Mouse (Mus musculus) gastrocnemius, postnatal 4 days (tissue): ENCODE measurements around the gene Ubqln3. TPM values are rescaled to one million over a fixed set of nuclear protein-coding genes. Genes with fewer than 3 reads are reported as not detected.

Source experiments
- DNase-seq, 2 experiments: peaks; one replicate each; pipeline ENCODE4 v3.0.0; 2021 to 2022; ENCODE audit warnings: low spot score in 2 of 2, mixed read lengths in 2 of 2
- long read RNA-seq, 2 experiments: library from polyadenylated mRNA; stranded (forward); transcript quantifications; one replicate each; pipeline ENCODE4 v2.0.0; 2021
- total RNA-seq, 2 experiments: library from RNA; stranded (reverse); gene quantifications; 2 replicates each; pipeline ENCODE4 v1.2.3; 2021

Ubqln3 gene
- total RNA-seq: not detected
- long read RNA-seq, experiment 1: 0 reads
- long read RNA-seq, experiment 2: 0 reads

GRCm38 (mm10) chr7:104143179-104143578 is at the start of gene Ubqln3:
Gene Ubqln3, minus strand, starts transcription at chr7:104143279.
- no peak for DNase-seq

- no peak for DNase-seq
Measured at GRCm38 (mm10) chr7:104191275-104191674, 48.2 kb upstream of the Ubqln3 start.

GRCm38 (mm10) chr7:104183292-104183691 is 40.2 kb upstream of the Ubqln3 start, which contains the start of gene Olfr648:
Gene Olfr648, minus strand, starts transcription at chr7:104183392.
- DNase-seq: no peak

- DNase-seq: no peak
Measured at GRCm38 (mm10) chr7:104179074-104179473, 36.0 kb upstream of the Ubqln3 start.

GRCm38 (mm10) chr7:104178422-104179054 is 35.5 kb upstream of the Ubqln3 start:
- DNase-seq: no peak

- DNase-seq: no peak
Measured at GRCm38 (mm10) chr7:104175085-104175484, 32.0 kb upstream of the Ubqln3 start.

- no peak for DNase-seq
Measured at GRCm38 (mm10) chr7:104169634-104170204, 26.6 kb upstream of the Ubqln3 start.

- no peak for DNase-seq
Measured at GRCm38 (mm10) chr7:104167105-104167504, 24.0 kb upstream of the Ubqln3 start.

GRCm38 (mm10) chr7:104150456-104150855 is 7.4 kb upstream of the Ubqln3 start, which contains the start of gene Ubqlnl:
Gene Ubqlnl, minus strand, starts transcription at chr7:104150556.
- no peak for DNase-seq

GRCm38 (mm10) chr7:104137305-104137704 is 5.8 kb downstream of the Ubqln3 start, which contains the start of gene Olfr643:
Gene Olfr643, minus strand, starts transcription at chr7:104137405.
- no peak for DNase-seq

GRCm38 (mm10) chr7:104129726-104130125 is 13.4 kb downstream of the Ubqln3 start, which contains the start of gene Ubqln5:
Gene Ubqln5, minus strand, starts transcription at chr7:104129826.
- DNase-seq: no peak

GRCm38 (mm10) chr7:104104757-104104972 is 38.4 kb downstream of the Ubqln3 start, which contains the start of gene Olfr646:
Gene Olfr646, plus strand, starts transcription at chr7:104104873.
- no peak for DNase-seq

GRCm38 (mm10) chr7:104103913-104104756 is 38.9 kb downstream of the Ubqln3 start:
- no peak for DNase-seq

Other genes with a start within 250 kb of the Ubqln3 start
- not detected for gene Olfr64, start 248.8 kb downstream of the Ubqln3 start, total RNA-seq
- gene Olfr65, start 239.8 kb downstream of the Ubqln3 start, total RNA-seq: not detected
- not detected for gene Olfr631, start 214.5 kb downstream of the Ubqln3 start, total RNA-seq
- not detected for gene Olfr632, start 208.9 kb downstream of the Ubqln3 start, total RNA-seq
- gene Olfr633, start 198.8 kb downstream of the Ubqln3 start, total RNA-seq: not detected
- gene Olfr635, start 172.1 kb downstream of the Ubqln3 start, total RNA-seq: under 1 TPM in 1 of 2 experiments, not detected in 1; 0.03 TPM
- not detected for gene Olfr638, start 144.5 kb downstream of the Ubqln3 start, total RNA-seq
- under 1 TPM; 0.03 to 0.05 TPM for gene Olfr639, start 126.0 kb downstream of the Ubqln3 start, total RNA-seq
- not detected for gene Olfr640, start 117.7 kb downstream of the Ubqln3 start, total RNA-seq
- not detected for gene Olfr641, start 107.8 kb downstream of the Ubqln3 start, total RNA-seq
- gene Olfr642, start 90.6 kb downstream of the Ubqln3 start, total RNA-seq: not detected
- gene 4930516K23Rik, start 81.8 kb downstream of the Ubqln3 start, total RNA-seq: not detected
- not detected for gene Olfr644, start 71.4 kb downstream of the Ubqln3 start, total RNA-seq
- not detected for gene Olfr645, start 57.8 kb downstream of the Ubqln3 start, total RNA-seq
- not detected for gene Olfr646, start 38.4 kb downstream of the Ubqln3 start, total RNA-seq
- not detected for gene Ubqln5, start 13.5 kb downstream of the Ubqln3 start, total RNA-seq
- not detected for gene Olfr643, start 5.9 kb downstream of the Ubqln3 start, total RNA-seq
- gene Ubqlnl, start 7.3 kb upstream of the Ubqln3 start, total RNA-seq: not detected
- gene Olfm5, start 21.6 kb upstream of the Ubqln3 start, total RNA-seq: not detected
- not detected for gene Olfr648, start 40.1 kb upstream of the Ubqln3 start, total RNA-seq
- not detected for gene Olfr649, start 52.7 kb upstream of the Ubqln3 start, total RNA-seq
- 1 to 10 TPM in 1 of 2 experiments, under 1 TPM in 1; 0.57 to 1.3 TPM for gene Trim6, start 75.5 kb upstream of the Ubqln3 start, total RNA-seq
- gene Trim34a, start 101.2 kb upstream of the Ubqln3 start, total RNA-seq: 1 to 10 TPM; 1.8 to 2.0 TPM
- gene Trim5, start 144.8 kb upstream of the Ubqln3 start, total RNA-seq: 1 to 10 TPM in 1 of 2 experiments, under 1 TPM in 1; 0.98 to 1.5 TPM
- gene Trim12a, start 172.2 kb upstream of the Ubqln3 start, total RNA-seq: 1 to 10 TPM; 4.5 to 5.4 TPM
- under 1 TPM in 1 of 2 experiments, not detected in 1; 0.29 TPM for gene Trim34b, start 186.2 kb upstream of the Ubqln3 start, total RNA-seq
- gene Trim12c, start 210.1 kb upstream of the Ubqln3 start, total RNA-seq: 1 to 10 TPM; 2.6 to 3.5 TPM
- under 1 TPM; 0.05 to 0.08 TPM for gene Trim30b, start 226.6 kb upstream of the Ubqln3 start, total RNA-seq